ENCODE assay signal across 9 mouse cellular contexts in genomic region chr5:146703710-146704121, GRCm38 (mm10).
A peak's percentile ranks its signal among the peaks of the same experiment; 100 is the strongest.
DNase-seq lines count a peak whose midpoint lies in the region; ATAC-seq and TF ChIP-seq lines count a peak whose summit lies in the region.
"Had no signal": no experiment of that assay in that cellular context is flagged by ENCODE, and none has a peak within 500 bp of the region (broad histone marks: within the 10 kb centered on the region; RNA-seq: fewer than 3 reads in every experiment).

No protein-coding gene starts in this region.

- no peaks in the 10 kb centered on the region for H3K27me3 ChIP-seq in limb, embryonic 13.5 days
- H3K27me3 ChIP-seq in limb, embryonic 10.5 days (ENCODE audit: low read depth, poor library complexity, severe bottlenecking) = no peaks in the 10 kb centered on the region
- H3K27me3 ChIP-seq in intestine, postnatal 0 days (replicated peaks; ENCODE audit: control insufficient read depth, insufficient read depth, low read length) = no peaks in the 10 kb centered on the region
- H3K27me3 ChIP-seq in hindbrain, embryonic 13.5 days = 0 out of 2 replicates have a peak, but pooled peaks cover 2% of the 10 kb centered on the region

- no peak overlapping the region for H3K9ac ChIP-seq in limb, embryonic 13.5 days
- H3K9ac ChIP-seq in intestine, postnatal 0 days (ENCODE audit: low read depth, low read length) = no peak overlapping the region
- no peak overlapping the region for H3K9ac ChIP-seq in hindbrain, embryonic 13.5 days
- H3K9ac ChIP-seq: midbrain, embryonic 12.5 days had no signal

- DNase-seq in limb, embryonic 10.5 days (ENCODE audit: low spot score) = no peak
- peak; percentile 49 for DNase-seq in adrenal gland, adult 8-10 months
- DNase-seq in spleen, postnatal 14 days (ENCODE audit: low spot score in 2 of 2) = peak; percentile 14 to 28
- no peak for DNase-seq in right cerebral cortex, adult 18-20 months
- DNase-seq in layer of hippocampus, postnatal 36 days = no peak

- peak; percentile 43; the same call in 1 of the 2 replicates for ATAC-seq in limb, embryonic 13.5 days (ENCODE audit: low FRiP score, low read depth)
- ATAC-seq in intestine, postnatal 0 days = peak; percentile 97
- no peak for ATAC-seq in hindbrain, embryonic 13.5 days (ENCODE audit: low FRiP score)

- no peaks in the 10 kb centered on the region for H3K9me3 ChIP-seq in limb, embryonic 13.5 days
- H3K9me3 ChIP-seq in limb, embryonic 10.5 days (replicated peaks) = no peaks in the 10 kb centered on the region
- H3K9me3 ChIP-seq in intestine, postnatal 0 days (ENCODE audit: control insufficient read depth) = no peaks in the 10 kb centered on the region
- H3K9me3 ChIP-seq in hindbrain, embryonic 13.5 days = no peaks in the 10 kb centered on the region
- H3K9me3 ChIP-seq: midbrain, embryonic 12.5 days had no signal

- H3K4me1 ChIP-seq in limb, embryonic 13.5 days = peaks cover 10% of the 10 kb centered on the region
- H3K4me1 ChIP-seq in limb, embryonic 10.5 days = peaks cover 13% of the 10 kb centered on the region
- H3K4me1 ChIP-seq in intestine, postnatal 0 days (replicated peaks; ENCODE audit: control insufficient read depth, insufficient read depth, low read length) = peaks cover 4% of the 10 kb centered on the region; the same call in 1 of the 2 replicates
- H3K4me1 ChIP-seq in hindbrain, embryonic 13.5 days (replicated peaks) = peaks cover 5% of the 10 kb centered on the region

- no peak overlapping the region for H3K4me2 ChIP-seq in limb, embryonic 13.5 days (replicated peaks)
- no peak overlapping the region for H3K4me2 ChIP-seq in intestine, postnatal 0 days (replicated peaks; ENCODE audit: low read depth)
- no peak overlapping the region for H3K4me2 ChIP-seq in hindbrain, embryonic 13.5 days
- H3K4me2 ChIP-seq: midbrain, embryonic 12.5 days had no signal

- H3K4me3 ChIP-seq in limb, embryonic 13.5 days = no peak overlapping the region
- H3K4me3 ChIP-seq in limb, embryonic 10.5 days = no peak overlapping the region
- no peak overlapping the region for H3K4me3 ChIP-seq in intestine, postnatal 0 days (ENCODE audit: low read depth, low read length)
- no peak overlapping the region for H3K4me3 ChIP-seq in hindbrain, embryonic 13.5 days
- H3K4me3 ChIP-seq: midbrain, embryonic 12.5 days had no signal

- no peaks in the 10 kb centered on the region for H3K36me3 ChIP-seq in limb, embryonic 13.5 days
- H3K36me3 ChIP-seq in limb, embryonic 10.5 days = no peaks in the 10 kb centered on the region
- H3K36me3 ChIP-seq in intestine, postnatal 0 days (ENCODE audit: control insufficient read depth, insufficient read depth) = no peaks in the 10 kb centered on the region
- no peaks in the 10 kb centered on the region for H3K36me3 ChIP-seq in hindbrain, embryonic 13.5 days
- H3K36me3 ChIP-seq: midbrain, embryonic 12.5 days had no signal

- 46% methylated on average over 8 of the region's 8 CpGs for WGBS in limb, embryonic 13.5 days
- 67% methylated on average over 8 of the region's 8 CpGs for WGBS in limb, embryonic 10.5 days
- WGBS in intestine, postnatal 0 days = 19% methylated on average over 8 of the region's 8 CpGs
- 85% methylated on average over 8 of the region's 8 CpGs for WGBS in hindbrain, embryonic 13.5 days

- no peak overlapping the region for H3K27ac ChIP-seq in limb, embryonic 13.5 days
- no peak overlapping the region for H3K27ac ChIP-seq in limb, embryonic 10.5 days
- peak overlapping the region; percentile 88 for H3K27ac ChIP-seq in intestine, postnatal 0 days (ENCODE audit: low read depth, low read length)
- H3K27ac ChIP-seq in hindbrain, embryonic 13.5 days = no peak overlapping the region
- H3K27ac ChIP-seq: midbrain, embryonic 12.5 days had no signal

- TF ChIP-seq CTCF in intestine, postnatal 0 days (IDR thresholded peaks at IDR 0.05; ENCODE audit: low read depth) = no peak

Comparison
In these comparisons a context has a peak if more than half of its experiments do, and no peak if none do; other contexts are left out.
1. DNase-seq: peak in adrenal gland, adult 8-10 months (single experiment) and spleen, postnatal 14 days (2 of 2); none in limb, embryonic 10.5 days (single experiment), right cerebral cortex, adult 18-20 months (single experiment) and layer of hippocampus, postnatal 36 days (0 of 2).